Mouse (Mus musculus): ENCODE measurements around the gene Tmem52.

- TF ChIP-seq CTCF (IDR thresholded peaks at IDR 0.05; ENCODE audit: low read depth, low read length) (no peak), POLR2AphosphoS5 (IDR thresholded peaks at IDR 0.05; ENCODE audit: insufficient replicate concordance, low read depth, low read length) (no peak)
Observed at GRCm38 (mm10) chr4:155485521-155485920, 16.6 kb downstream of the Tmem52 start.

Measured in G1E (cell line).